In genomic region chr12:71890282-71890681, GRCm38 (mm10) we compare ENCODE assay signal across 25 mouse cellular contexts. TPM values are rescaled to one million over a fixed set of nuclear protein-coding genes. Genes with fewer than 3 reads are reported as not detected.
A peak's percentile ranks its signal among the peaks of the same experiment; 100 is the strongest.
DNase-seq lines count a peak whose midpoint lies in the region; ATAC-seq and TF ChIP-seq lines count a peak whose summit lies in the region.
"Had no signal": no experiment of that assay in that cellular context is flagged by ENCODE, and none has a peak within 500 bp of the region (broad histone marks: within the 10 kb centered on the region; RNA-seq: fewer than 3 reads in every experiment).

No protein-coding gene starts in this region.

- H3K4me2 ChIP-seq in liver, embryonic 11.5 days: no peak overlapping the region; the same call in 1 of the 2 replicates
- H3K4me2 ChIP-seq: embryonic facial prominence, embryonic 12.5 days; embryonic facial prominence, embryonic 15.5 days; hindbrain, embryonic 13.5 days had no signal

- H3K4me1 ChIP-seq in liver, embryonic 11.5 days (replicated peaks; ENCODE audit: control insufficient read depth, insufficient read depth, low read length): peaks cover 56% of the 10 kb centered on the region
- peaks cover 23 to 41% of the 10 kb centered on the region in 2 experiments for H3K4me1 ChIP-seq in MEL (ENCODE audit: control insufficient read depth in 1 of 2, insufficient read depth in 2 of 2, low read length in 2 of 2)

- peak; percentile 53 for ATAC-seq in liver, embryonic 11.5 days (replicated peaks; ENCODE audit: low FRiP score)
- 0 out of 2 replicates have a peak, but pooled peaks have one; percentile 7 for ATAC-seq in megakaryocyte progenitor cell, adult 5-6 weeks (replicated peaks; ENCODE audit: poor library complexity)
- ATAC-seq: activated CD4-positive, CD25-positive, alpha-beta regulatory T cell, adult 4 months; CD4-positive, CD25-positive, alpha-beta regulatory T cell, adult 4 months; forebrain, embryonic 14.5 days; hindbrain, embryonic 16.5 days had no signal

- no peak overlapping the region for H3K9ac ChIP-seq in liver, embryonic 11.5 days (ENCODE audit: low read depth, low read length)
- no peak overlapping the region for H3K9ac ChIP-seq in MEL (ENCODE audit: control insufficient read depth, low read depth, low read length, poor library complexity, severe bottlenecking)
- H3K9ac ChIP-seq: embryonic facial prominence, embryonic 12.5 days; embryonic facial prominence, embryonic 15.5 days; hindbrain, embryonic 13.5 days had no signal

- no peaks in the 10 kb centered on the region for H3K9me3 ChIP-seq in liver, embryonic 11.5 days (ENCODE audit: control insufficient read depth, low read length)
- H3K9me3 ChIP-seq in MEL (replicated peaks; ENCODE audit: insufficient read depth, low read length): no peaks in the 10 kb centered on the region
- H3K9me3 ChIP-seq: embryonic facial prominence, embryonic 12.5 days; embryonic facial prominence, embryonic 15.5 days; heart, embryonic 10.5 days; hindbrain, embryonic 10.5 days; hindbrain, embryonic 13.5 days had no signal

- TF ChIP-seq RAD21 in MEL (IDR thresholded peaks at IDR 0.05; ENCODE audit: low read depth, low read length): no peak

- H3K27me3 ChIP-seq in liver, embryonic 11.5 days (replicated peaks; ENCODE audit: control insufficient read depth, insufficient read depth, low read length): no peaks in the 10 kb centered on the region
- no peaks in the 10 kb centered on the region for H3K27me3 ChIP-seq in MEL (ENCODE audit: control insufficient read depth in 1 of 2, insufficient read depth in 2 of 2, low read length in 2 of 2)
- H3K27me3 ChIP-seq: embryonic facial prominence, embryonic 12.5 days; embryonic facial prominence, embryonic 15.5 days; hindbrain, embryonic 13.5 days had no signal

- H3K4me3 ChIP-seq in liver, embryonic 11.5 days (ENCODE audit: low read depth, low read length): no peak overlapping the region
- no peak overlapping the region for H3K4me3 ChIP-seq in MEL (ENCODE audit: control insufficient read depth in 1 of 2, insufficient read depth in 1 of 2, low read depth in 2 of 2, low read length in 2 of 2)
- H3K4me3 ChIP-seq: embryonic facial prominence, embryonic 12.5 days; embryonic facial prominence, embryonic 15.5 days; heart, adult 2 months; heart, embryonic 10.5 days; hindbrain, embryonic 10.5 days; hindbrain, embryonic 13.5 days had no signal

- TF ChIP-seq POLR2A in MEL (IDR thresholded peaks at IDR 0.05; ENCODE audit: control insufficient read depth in 1 of 2, insufficient read depth in 1 of 2, low read depth in 1 of 2, low read length in 2 of 2, poor library complexity in 1 of 2): no peak

- H3K27ac ChIP-seq in liver, embryonic 11.5 days (ENCODE audit: low read depth, low read length): no peak overlapping the region
- H3K27ac ChIP-seq in MEL (ENCODE audit: control insufficient read depth, low read depth, low read length): no peak overlapping the region
- H3K27ac ChIP-seq: embryonic facial prominence, embryonic 12.5 days; embryonic facial prominence, embryonic 15.5 days; heart, adult 2 months; hindbrain, embryonic 10.5 days; hindbrain, embryonic 13.5 days had no signal

- H3K36me3 ChIP-seq in liver, embryonic 11.5 days (ENCODE audit: control insufficient read depth, insufficient read depth, low read length): 0 out of 2 replicates have a peak, but pooled peaks cover 2% of the 10 kb centered on the region
- H3K36me3 ChIP-seq in MEL (ENCODE audit: control insufficient read depth in 1 of 2, insufficient read depth in 2 of 2, low read length in 2 of 2): peaks cover 0 to 26% of the 10 kb centered on the region in 2 experiments; a peak in 3 of 4 replicates
- H3K36me3 ChIP-seq: embryonic facial prominence, embryonic 12.5 days; embryonic facial prominence, embryonic 15.5 days; hindbrain, embryonic 10.5 days; hindbrain, embryonic 13.5 days had no signal

- peak in 1 of 2 experiments; percentile 54; a peak in 2 of 4 replicates for TF ChIP-seq EP300 in MEL (IDR thresholded peaks at IDR 0.05; ENCODE audit: low read depth in 1 of 2, low read length in 2 of 2)

- 68% methylated on average over 1 of the region's 1 CpGs for WGBS in liver, embryonic 11.5 days

- peaks cover 5% of the 10 kb centered on the region; the same call in 1 of the 2 replicates for H3K79me2 ChIP-seq in MEL (ENCODE audit: control insufficient read depth, insufficient read depth, low read length, poor library complexity)

- no peak for DNase-seq in liver, embryonic 11.5 days (ENCODE audit: low spot score)
- no peak for DNase-seq in liver
- no peak for DNase-seq in MEL (ENCODE audit: low read depth, low spot score)
- no peak for DNase-seq in urinary bladder, postnatal 25 days (ENCODE audit: low spot score)
- no peak for DNase-seq in gastrocnemius, adult 18-20 months (ENCODE audit: low spot score)
- DNase-seq in right cerebral cortex, postnatal 10 days (ENCODE audit: low spot score in 2 of 2): no peak
- DNase-seq: adrenal gland, adult 8-10 months; adrenal gland, postnatal 25 days; cerebellum, adult 11-12 months; cerebellum, adult 9-11 months; cerebellum, postnatal 25 days; gastrocnemius, postnatal 10 days; gastrocnemius, postnatal 36 days; heart, adult 2 months; heart, postnatal 36 days had no signal

- no peak for TF ChIP-seq CTCF in MEL (IDR thresholded peaks at IDR 0.05 in 2 of 3, conservative IDR thresholded peaks at IDR 0.05 in 1 of 3; ENCODE audit: control insufficient read depth in 1 of 3, insufficient read depth in 1 of 3, low read depth in 2 of 3, low read length in 3 of 3, poor library complexity in 1 of 3, severe bottlenecking in 1 of 3)

TF ChIP-seq in MEL, 35 proteins besides CTCF, POLR2A, EP300 and RAD21:
- TF ChIP-seq TCF12 (IDR thresholded peaks at IDR 0.05; ENCODE audit: low read depth, low read length): peak; percentile 41; the same call in 1 of the 2 replicates
- TF ChIP-seq MYC (IDR thresholded peaks at IDR 0.05; ENCODE audit: low read depth, low read length): no peak
- 0 out of 2 replicates have a peak, but pooled peaks have one; percentile 18 for TF ChIP-seq ETS1 (IDR thresholded peaks at IDR 0.05; ENCODE audit: low read depth, low read length)

RNA-seq across cellular contexts. Expression of gene Daam1, which starts 59.4 kb away (rescaled TPM):
- 15.2 and 16.4 TPM in 2 replicates for polyA plus RNA-seq in liver, embryonic 11.5 days (2014; fragmentation: Nextera tagmentation; extraction: Ambion mirVana)
- total RNA-seq in MEL (2012; rRNA removed): 8.6 and 9.2 TPM in 2 replicates
- polyA plus RNA-seq in MEL (2012; ENCODE audit: insufficient read depth in 1 of 2, insufficient read length in 2 of 2, low read depth in 1 of 2, low replicate concordance in 2 of 2, missing spikeins in 1 of 2): 10 to 100 TPM in 1 of 2 experiments, not detected in 1; 12.0 TPM
- 16.9 and 17.9 TPM in 2 replicates for total RNA-seq in megakaryocyte progenitor cell, adult 5-6 weeks (2015)
- total RNA-seq in megakaryocyte progenitor cell, adult 5-6 weeks (2017): 17.5 and 17.7 TPM in 2 replicates
- 10 to 100 TPM in 1 of 2 experiments, 1 to 10 TPM in 1; 9.5 to 11.7 TPM for total RNA-seq in gastrocnemius, adult 18-20 months (2021)
